Mouse (Mus musculus) liver, embryonic 15.5 days (tissue): ENCODE results near the gene Gm648. TPM values are rescaled to one million over a fixed set of nuclear protein-coding genes. Genes with fewer than 3 reads are reported as not detected.
A peak's percentile ranks its signal among the peaks of the same experiment; 100 is the strongest.
"Not testable (repeated sequence)": the region's sequence is repeated elsewhere in the genome, so short reads cannot be mapped to it uniquely, and the experiment has no call there.

Experiments
- ATAC-seq: fragments of 200-750 bp; cut with Nextera tagmentation; 2 replicates; pipeline ENCODE4 v1.8.0; 2017; ENCODE audit warnings: moderate number of reproducible peaks, mild to moderate bottlenecking, moderate library complexity; ENCODE audit not compliant: insufficient read depth
- H3K27ac ChIP-seq: fragments of 300-500 bp; sonication (generic); replicated peaks from 2 replicates; pipeline ENCODE4 v1.5.1; 2015; ENCODE audit warnings: mild to moderate bottlenecking, inconsistent platforms
- H3K27me3 ChIP-seq: fragments of 300-500 bp; sonication (generic); 2 replicates; pipeline ENCODE4 v1.6.1; 2015; ENCODE audit warnings: mild to moderate bottlenecking, inconsistent platforms
- H3K36me3 ChIP-seq: fragments of 300-500 bp; sonication (generic); replicated peaks from 2 replicates; pipeline ENCODE4 v1.6.1; 2015; ENCODE audit warnings: moderate library complexity, mild to moderate bottlenecking, inconsistent platforms
- H3K4me1 ChIP-seq: fragments of 300-500 bp; sonication (generic); replicated peaks from 2 replicates; pipeline ENCODE4 v1.6.1; 2015; ENCODE audit warnings: inconsistent platforms
- H3K4me2 ChIP-seq: fragments of 300-500 bp; sonication (generic); 2 replicates; pipeline ENCODE4 v1.6.1; 2015; ENCODE audit warnings: moderate library complexity, mild to moderate bottlenecking, inconsistent platforms
- H3K4me3 ChIP-seq: fragments of 300-500 bp; sonication (generic); replicated peaks from 2 replicates; pipeline ENCODE4 v1.5.1; 2015; ENCODE audit warnings: mild to moderate bottlenecking, inconsistent platforms
- H3K9ac ChIP-seq: fragments of 300-500 bp; sonication (generic); 2 replicates; pipeline ENCODE4 v1.6.1; 2015; ENCODE audit warnings: moderate library complexity, mild to moderate bottlenecking, inconsistent platforms
- H3K9me3 ChIP-seq: fragments of 300-500 bp; sonication (generic); replicated peaks from 2 replicates; pipeline ENCODE4 v1.6.1; 2016; ENCODE audit warnings: inconsistent platforms
- WGBS: fragments of 180-500 bp; shearing (Covaris S2); methylation state at CpG from one replicate; pipeline ENCODE4 v1.1.7; 2015; ENCODE audit warnings: mixed read lengths; ENCODE audit not compliant: insufficient replicate concordance; 5-methylcytosine and 5-hydroxymethylcytosine counted together
- polyA plus RNA-seq: library from polyadenylated mRNA; unstranded; fragments of >200 nt; fragmentation: Nextera tagmentation; extraction: Ambion mirVana; gene quantifications from 2 replicates; pipeline ENCODE4 v1.2.1, GENCODE M21; 2015

The Gm648 gene
- not detected in 2 replicates for polyA plus RNA-seq

GRCm38 (mm10) chrX:56549506-56549905 is at the start of gene Gm648:
Gm648 (minus strand) TSS chrX:56549606.
- 70% methylated on average over 7 of the region's 7 CpGs for WGBS
- H3K9me3 ChIP-seq: no peaks in the 10 kb centered on the region
- H3K9ac ChIP-seq: no peak within 1 kb of the TSS
- no peak within 1 kb of the TSS for H3K4me3 ChIP-seq
- no peak within 1 kb of the TSS for H3K4me2 ChIP-seq
- H3K27ac ChIP-seq: no peak within 1 kb of the TSS
- H3K4me1 ChIP-seq: no peaks in the 10 kb centered on the region
- ATAC-seq: no peak
- H3K36me3 ChIP-seq: no peaks in the 10 kb centered on the region
- H3K27me3 ChIP-seq: no peaks in the 10 kb centered on the region

GRCm38 (mm10) chrX:56597887-56598640 is 48.7 kb upstream of the Gm648 start, which contains the start of gene Mmgt1:
Mmgt1 (minus strand) TSS chrX:56598069.
- no peaks in the 10 kb centered on the region for H3K36me3 ChIP-seq
- H3K9me3 ChIP-seq: no peaks in the 10 kb centered on the region
- peak within 1 kb of the TSS; percentile 80 for H3K4me3 ChIP-seq
- H3K27ac ChIP-seq: peak within 1 kb of the TSS; percentile 81
- H3K4me1 ChIP-seq: peaks cover 17% of the 10 kb centered on the region
- peak within 1 kb of the TSS; percentile 64 for H3K4me2 ChIP-seq
- WGBS: 10% methylated on average over 44 of the region's 44 CpGs
- no peaks in the 10 kb centered on the region for H3K27me3 ChIP-seq
- H3K9ac ChIP-seq: peak within 1 kb of the TSS; percentile 80
- peak; percentile 98 for ATAC-seq

- Histone ChIP-seq H3K9ac (peak overlapping the region; percentile 80), H3K4me1 (peaks cover 17% of the 10 kb centered on the region), H3K27ac (peak overlapping the region; percentile 81), H3K27me3 (no peaks in the 10 kb centered on the region), H3K4me2 (peak overlapping the region; percentile 64), H3K36me3 (no peaks in the 10 kb centered on the region), H3K4me3 (peak overlapping the region; percentile 80), H3K9me3 (no peaks in the 10 kb centered on the region)
- 15% methylated on average over 25 of the region's 25 CpGs for WGBS
- peak; percentile 37 for ATAC-seq
Observed at GRCm38 (mm10) chrX:56597219-56597886, 47.9 kb upstream of the Gm648 start.

- no peak for ATAC-seq
- Histone ChIP-seq H3K4me3 (no peak overlapping the region), H3K4me2 (no peak overlapping the region), H3K36me3 (no peaks in the 10 kb centered on the region), H3K4me1 (no peaks in the 10 kb centered on the region), H3K27me3 (no peaks in the 10 kb centered on the region), H3K27ac (no peak overlapping the region), H3K9me3 (no peaks in the 10 kb centered on the region), H3K9ac (no peak overlapping the region)
- 60% methylated on average over 2 of the region's 2 CpGs for WGBS
Observed at GRCm38 (mm10) chrX:56578200-56578599, 28.8 kb upstream of the Gm648 start.

- Histone ChIP-seq H3K4me2 (no peak overlapping the region), H3K27ac (no peak overlapping the region), H3K9ac (no peak overlapping the region), H3K9me3 (no peaks in the 10 kb centered on the region), H3K4me3 (no peak overlapping the region), H3K27me3 (no peaks in the 10 kb centered on the region), H3K36me3 (no peaks in the 10 kb centered on the region), H3K4me1 (no peaks in the 10 kb centered on the region)
- ATAC-seq: no peak
- 8% methylated on average over 6 of the region's 6 CpGs for WGBS
Observed at GRCm38 (mm10) chrX:56572465-56572864, 23.1 kb upstream of the Gm648 start.

- Histone ChIP-seq H3K9me3 (no peaks in the 10 kb centered on the region), H3K4me3 (no peak overlapping the region), H3K27ac (no peak overlapping the region), H3K9ac (no peak overlapping the region), H3K27me3 (no peaks in the 10 kb centered on the region), H3K36me3 (no peaks in the 10 kb centered on the region), H3K4me2 (no peak overlapping the region), H3K4me1 (no peaks in the 10 kb centered on the region)
- WGBS: 57% methylated on average over 3 of the region's 3 CpGs
- ATAC-seq: no peak
Observed at GRCm38 (mm10) chrX:56553584-56553983, 4.2 kb upstream of the Gm648 start.

- Histone ChIP-seq H3K27ac (no peak overlapping the region), H3K36me3 (no peaks in the 10 kb centered on the region), H3K9ac (no peak overlapping the region), H3K4me1 (no peaks in the 10 kb centered on the region), H3K27me3 (no peaks in the 10 kb centered on the region), H3K4me2 (no peak overlapping the region), H3K4me3 (no peak overlapping the region), H3K9me3 (no peaks in the 10 kb centered on the region)
- WGBS: 41% methylated on average over 4 of the region's 4 CpGs
- no peak for ATAC-seq
Observed at GRCm38 (mm10) chrX:56537162-56537561, 12.2 kb downstream of the Gm648 start.

- no peaks in the 10 kb centered on the region for H3K9me3 ChIP-seq
- ATAC-seq: no peak
Observed at GRCm38 (mm10) chrX:56531266-56531665, 18.1 kb downstream of the Gm648 start.

GRCm38 (mm10) chrX:56524442-56524841 is 25.0 kb downstream of the Gm648 start, which contains the start of gene Gm10477:
Gm10477 (plus strand) TSS chrX:56524742.
- H3K4me1 ChIP-seq, H3K9ac ChIP-seq, H3K9me3 ChIP-seq, ATAC-seq, H3K4me3 ChIP-seq, H3K27me3 ChIP-seq, H3K4me2 ChIP-seq, H3K36me3 ChIP-seq, H3K27ac ChIP-seq: not testable (repeated sequence)
- 67% methylated on average over 6 of the region's 6 CpGs for WGBS

More at GRCm38 (mm10) chrX:56531266-56531665, 18.1 kb downstream of the Gm648 start:
- Histone ChIP-seq H3K36me3 (no peaks in the 10 kb centered on the region), H3K4me2 (no peak overlapping the region), H3K27ac (no peak overlapping the region), H3K4me3 (no peak overlapping the region), H3K4me1 (no peaks in the 10 kb centered on the region), H3K9ac (no peak overlapping the region), H3K27me3 (no peaks in the 10 kb centered on the region)
- whole genome bisulfite sequencing: 8% methylated on average over 3 of the region's 3 CpGs

- 85% methylated on average over 7 of the region's 7 CpGs for WGBS
- Histone ChIP-seq H3K36me3 (peaks cover 63% of the 10 kb centered on the region), H3K4me1 (no peaks in the 10 kb centered on the region), H3K9ac (no peak overlapping the region), H3K27me3 (no peaks in the 10 kb centered on the region), H3K4me3 (no peak overlapping the region), H3K4me2 (no peak overlapping the region), H3K27ac (no peak overlapping the region), H3K9me3 (no peaks in the 10 kb centered on the region)
- ATAC-seq: no peak
Observed at GRCm38 (mm10) chrX:56497241-56497640, 52.2 kb downstream of the Gm648 start.
